Mouse (Mus musculus): ENCODE measurements around the gene Flad1.

DNA sequence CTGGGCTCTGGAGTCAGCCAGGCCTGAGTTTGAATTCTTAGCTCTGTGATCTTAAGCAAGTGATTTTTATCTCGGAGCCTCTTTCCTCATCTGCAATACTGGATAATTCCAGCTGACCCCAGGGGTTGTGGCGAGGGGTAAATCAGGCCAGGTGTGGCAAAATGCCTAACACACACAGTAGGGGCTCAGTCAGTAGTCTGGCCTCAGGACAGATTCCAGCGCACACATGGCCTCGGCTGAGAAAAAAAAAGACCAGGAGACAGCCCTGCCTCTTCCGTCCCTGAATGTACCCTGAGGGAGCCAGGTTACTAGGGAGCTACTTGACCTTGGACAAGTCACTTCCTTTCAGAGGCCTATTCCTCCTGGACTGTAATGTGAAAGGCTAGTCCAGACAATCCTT lies 28.7 kb downstream of the Flad1 start:
- TF ChIP-seq CTCF (IDR thresholded peaks at IDR 0.05; ENCODE audit: control insufficient read depth, insufficient read depth, insufficient replicate concordance, low read depth, low read length): no peak
- TF ChIP-seq POLR2A (IDR thresholded peaks at IDR 0.05; ENCODE audit: control insufficient read depth, low read depth, low read length): no peak
